Mouse (Mus musculus): ENCODE data around the gene Gm39566. TPM values are rescaled to one million over a fixed set of nuclear protein-coding genes. Genes with fewer than 3 reads are reported as not detected.

The Gm39566 gene
- polyA plus RNA-seq (2012; rRNA removed) = not detected in 2 replicates

DNA sequence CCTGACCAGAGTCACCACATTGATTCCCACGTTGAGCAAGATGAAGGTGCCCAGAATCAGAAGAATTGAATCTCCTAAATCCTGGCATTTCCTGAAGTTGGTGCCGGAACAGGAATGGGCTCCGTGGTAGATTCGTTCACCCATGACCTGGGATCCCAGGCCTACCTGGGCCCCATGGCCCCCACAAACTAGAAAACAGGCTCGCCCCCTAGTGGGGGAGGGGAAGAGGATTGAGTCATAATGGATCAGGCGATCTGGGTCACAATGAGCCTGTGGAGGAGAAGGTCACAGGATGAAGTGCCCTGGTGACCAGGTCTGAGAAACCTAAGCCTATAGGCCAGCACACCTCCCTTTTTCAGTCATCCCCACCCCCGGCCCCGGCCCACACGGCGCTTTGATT, at the start of gene Gm39566:
Gene Gm39566, minus strand, starts transcription at position 144 of the 400 bp plus-strand sequence.

GRCm38 (mm10) chr11:69858113-69858998, 43.3 kb upstream of the Gm39566 start, which contains the start of gene Tnk1:
TSS of gene Tnk1 (minus strand) at chr11:69858730.

GRCm38 (mm10) chr11:69846198-69846680, 31.1 kb upstream of the Gm39566 start, which contains the start of gene Plscr3:
TSS of gene Plscr3 (plus strand) at chr11:69846376.

GRCm38 (mm10) chr11:69837952-69838713, 23.0 kb upstream of the Gm39566 start, which contains the start of gene Tmem256:
TSS of gene Tmem256 (plus strand) at chr11:69838514.

GRCm38 (mm10) chr11:69837604-69837951, 22.5 kb upstream of the Gm39566 start, which contains the start of gene Nlgn2:
TSS of gene Nlgn2 (minus strand) at chr11:69837784.

DNA sequence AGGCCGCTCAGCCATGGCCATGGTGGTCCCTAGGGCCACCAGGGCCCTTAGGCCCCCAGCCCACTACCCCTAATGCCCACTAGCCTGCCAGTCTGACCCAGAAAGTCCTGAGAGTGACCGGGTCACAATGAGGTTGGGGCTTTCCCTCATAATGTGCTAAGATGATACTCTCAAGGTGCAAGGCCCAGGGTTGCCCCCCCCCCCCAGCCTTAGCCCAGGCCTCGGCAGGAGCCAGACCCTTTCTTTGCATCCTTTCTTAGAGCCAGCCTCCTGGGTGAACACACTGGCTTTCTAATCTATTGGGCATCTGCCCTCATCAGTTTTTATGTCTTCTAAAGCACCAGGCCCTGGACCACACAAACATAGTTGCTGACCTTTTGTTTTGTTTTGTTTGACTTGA, 7.0 kb upstream of the Gm39566 start, which contains the start of gene Spem1:
Gene Spem1, minus strand, starts transcription at position 101 of the 400 bp plus-strand sequence.

DNA sequence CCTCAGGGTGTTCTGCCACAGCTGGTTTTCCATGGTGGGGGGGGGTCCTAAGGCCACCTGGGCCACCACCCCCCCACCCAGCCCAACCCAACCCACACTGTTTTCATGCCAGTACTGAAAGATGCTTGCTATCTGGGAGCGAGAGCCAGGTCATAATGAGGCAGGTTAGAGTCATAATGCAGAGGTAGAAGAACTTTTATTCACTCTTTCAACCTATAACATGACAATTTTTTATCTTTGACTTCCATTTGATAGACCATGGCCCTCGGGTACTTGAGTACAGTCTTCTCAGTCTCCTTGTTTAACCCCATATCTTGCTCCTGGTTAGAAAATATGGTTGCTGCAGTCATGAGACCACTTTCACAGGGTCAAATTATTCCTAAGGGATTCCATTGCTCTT, 3.3 kb upstream of the Gm39566 start, which contains the start of gene Spem2:
Gene Spem2, minus strand, starts transcription at position 101 of the 400 bp plus-strand sequence.

GRCm38 (mm10) chr11:69804972-69805909, 9.9 kb downstream of the Gm39566 start, which contains the start of gene Tmem102:
TSS of gene Tmem102 (minus strand) at chr11:69805624.

GRCm38 (mm10) chr11:69801379-69801977, 13.6 kb downstream of the Gm39566 start, which contains the start of gene Fgf11:
TSS of gene Fgf11 (minus strand) at chr11:69801857.

GRCm38 (mm10) chr11:69795168-69795982, 19.7 kb downstream of the Gm39566 start, which contains the start of gene Chrnb1:
TSS of gene Chrnb1 (minus strand) at chr11:69795943.

DNA sequence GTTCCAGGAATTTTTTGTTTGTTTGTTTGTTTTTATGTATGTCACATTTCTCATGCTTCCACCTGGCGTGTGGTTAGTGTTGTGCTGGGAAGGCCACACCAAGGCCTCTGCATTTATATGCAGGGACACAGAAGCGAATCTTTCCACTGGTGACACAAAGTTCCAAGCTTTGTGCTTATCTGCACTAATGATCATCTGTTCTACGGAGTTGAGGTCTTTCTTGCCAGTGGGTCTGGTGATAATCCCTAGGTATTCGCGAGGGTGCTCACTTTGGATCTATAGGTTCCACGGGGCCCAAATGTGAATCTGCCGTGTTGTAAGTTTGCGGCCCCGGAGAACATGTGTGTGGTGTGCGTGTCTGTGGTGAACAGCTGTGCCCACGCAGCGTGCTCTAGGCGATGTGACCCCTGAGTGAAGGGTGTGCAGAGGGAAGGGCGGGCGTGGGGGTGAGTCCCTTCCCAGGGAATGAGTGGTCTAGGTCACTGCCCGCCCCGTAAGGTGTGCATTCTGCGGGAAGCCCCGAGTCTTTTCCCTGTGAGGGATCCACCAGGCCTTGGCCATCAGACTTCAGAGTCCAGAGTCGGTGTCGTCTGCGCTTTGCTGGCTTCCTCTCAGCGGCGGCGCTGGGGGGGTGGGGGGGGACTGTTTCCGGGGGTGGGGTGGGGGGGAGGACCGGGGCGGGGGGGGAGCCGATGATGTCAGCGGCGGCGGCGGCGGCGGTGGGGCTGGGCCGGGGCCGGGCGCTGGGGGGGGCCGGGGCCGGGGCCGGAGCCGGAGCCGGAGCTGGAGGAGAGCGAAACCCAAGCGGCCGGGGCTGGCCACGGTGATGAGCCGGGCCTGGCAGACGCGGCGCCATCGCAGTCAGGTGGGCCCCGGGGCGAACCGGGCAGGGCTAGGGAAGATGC, 49.6 kb downstream of the Gm39566 start, which contains the start of gene Zbtb4:
Gene Zbtb4, plus strand, starts transcription at position 692 of the 905 bp plus-strand sequence.

GRCm38 (mm10) chr11:69761868-69762267, 53.2 kb downstream of the Gm39566 start, which contains the start of gene Slc35g3:
TSS of gene Slc35g3 (minus strand) at chr11:69761968.

Other genes starting within 250 kb of the Gm39566 start
- 13.9 and 18.2 TPM in 2 replicates for gene Wrap53, start 235.0 kb downstream of the Gm39566 start, polyA plus RNA-seq (2012; rRNA removed)
- 69.1 and 71.7 TPM in 2 replicates for gene Trp53, start 234.9 kb downstream of the Gm39566 start, polyA plus RNA-seq (2012; rRNA removed)
- gene Atp1b2, start 209.4 kb downstream of the Gm39566 start, polyA plus RNA-seq (2012; rRNA removed) = 6.2 and 6.3 TPM in 2 replicates
- gene Shbg, start 197.4 kb downstream of the Gm39566 start, polyA plus RNA-seq (2012; rRNA removed) = not detected in 2 replicates
- 1.3 and 1.8 TPM in 2 replicates for gene Sat2, start 193.3 kb downstream of the Gm39566 start, polyA plus RNA-seq (2012; rRNA removed)
- 40.4 and 45.3 TPM in 2 replicates for gene Fxr2, start 182.3 kb downstream of the Gm39566 start, polyA plus RNA-seq (2012; rRNA removed)
- gene Sox15, start 160.0 kb downstream of the Gm39566 start, polyA plus RNA-seq (2012; rRNA removed) = not detected in 2 replicates
- 97.9 and 102 TPM in 2 replicates for gene Mpdu1, start 152.7 kb downstream of the Gm39566 start, polyA plus RNA-seq (2012; rRNA removed)
- 16.9 and 23.1 TPM in 2 replicates for gene Cd68, start 149.1 kb downstream of the Gm39566 start, polyA plus RNA-seq (2012; rRNA removed)
- gene Eif4a1, start 142.9 kb downstream of the Gm39566 start, polyA plus RNA-seq (2012; rRNA removed) = 190 and 192 TPM in 2 replicates
- 37.8 and 38.7 TPM in 2 replicates for gene Senp3, start 133.2 kb downstream of the Gm39566 start, polyA plus RNA-seq (2012; rRNA removed)
- gene Tnfsf13, start 129.5 kb downstream of the Gm39566 start, polyA plus RNA-seq (2012; rRNA removed) = 15.1 and 20.9 TPM in 2 replicates
- 26.3 and 32.5 TPM in 2 replicates for gene Tnfsf12, start 119.4 kb downstream of the Gm39566 start, polyA plus RNA-seq (2012; rRNA removed)
- gene Tnfsfm13, start 119.2 kb downstream of the Gm39566 start, polyA plus RNA-seq (2012; rRNA removed) = 5.2 and 5.7 TPM in 2 replicates
- gene Polr2a, start 56.7 kb downstream of the Gm39566 start, polyA plus RNA-seq (2012; rRNA removed) = 19.8 and 20.0 TPM in 2 replicates
- 0.33 TPM in 1 of 2 replicates, not detected in the other for gene Slc35g3, start 53.3 kb downstream of the Gm39566 start, polyA plus RNA-seq (2012; rRNA removed)
- gene Zbtb4, start 49.4 kb downstream of the Gm39566 start, polyA plus RNA-seq (2012; rRNA removed) = 37.2 and 40.3 TPM in 2 replicates
- 5.7 and 8.7 TPM in 2 replicates for gene Chrnb1, start 19.4 kb downstream of the Gm39566 start, polyA plus RNA-seq (2012; rRNA removed)
- gene Fgf11, start 13.4 kb downstream of the Gm39566 start, polyA plus RNA-seq (2012; rRNA removed) = 6.4 and 6.9 TPM in 2 replicates
- gene Tmem102, start 9.7 kb downstream of the Gm39566 start, polyA plus RNA-seq (2012; rRNA removed) = 45.7 and 55.0 TPM in 2 replicates
- not detected in 2 replicates for gene Spem2, start 3.2 kb upstream of the Gm39566 start, polyA plus RNA-seq (2012; rRNA removed)
- gene Spem1, start 6.9 kb upstream of the Gm39566 start, polyA plus RNA-seq (2012; rRNA removed) = 0.22 TPM in 1 of 2 replicates, not detected in the other
- 19.8 and 19.9 TPM in 2 replicates for gene Nlgn2, start 22.5 kb upstream of the Gm39566 start, polyA plus RNA-seq (2012; rRNA removed)
- 153 and 198 TPM in 2 replicates for gene Tmem256, start 23.2 kb upstream of the Gm39566 start, polyA plus RNA-seq (2012; rRNA removed)
- gene Plscr3, start 31.1 kb upstream of the Gm39566 start, polyA plus RNA-seq (2012; rRNA removed) = 55.2 and 58.3 TPM in 2 replicates
- 55.1 and 60.4 TPM in 2 replicates for gene Tnk1, start 43.4 kb upstream of the Gm39566 start, polyA plus RNA-seq (2012; rRNA removed)
- not detected in 2 replicates for gene Tmem95, start 62.7 kb upstream of the Gm39566 start, polyA plus RNA-seq (2012; rRNA removed)
- gene Kctd11, start 66.1 kb upstream of the Gm39566 start, polyA plus RNA-seq (2012; rRNA removed) = 4.0 and 4.9 TPM in 2 replicates
- 6.5 and 6.7 TPM in 2 replicates for gene Acap1, start 80.2 kb upstream of the Gm39566 start, polyA plus RNA-seq (2012; rRNA removed)
- 1.0 and 1.6 TPM in 2 replicates for gene 2810408A11Rik, start 85.7 kb upstream of the Gm39566 start, polyA plus RNA-seq (2012; rRNA removed)
- 43.3 and 44.8 TPM in 2 replicates for gene Neurl4, start 85.8 kb upstream of the Gm39566 start, polyA plus RNA-seq (2012; rRNA removed)
- gene Gps2, start 98.6 kb upstream of the Gm39566 start, polyA plus RNA-seq (2012; rRNA removed) = 75.4 and 99.4 TPM in 2 replicates
- 270 and 293 TPM in 2 replicates for gene Eif5a, start 106.7 kb upstream of the Gm39566 start, polyA plus RNA-seq (2012; rRNA removed)
- 121 and 125 TPM in 2 replicates for gene Ybx2, start 120.5 kb upstream of the Gm39566 start, polyA plus RNA-seq (2012; rRNA removed)
- gene Slc2a4, start 132.9 kb upstream of the Gm39566 start, polyA plus RNA-seq (2012; rRNA removed) = 33.6 and 50.8 TPM in 2 replicates
- gene Cldn7, start 149.5 kb upstream of the Gm39566 start, polyA plus RNA-seq (2012; rRNA removed) = 779 and 796 TPM in 2 replicates
- gene Ctdnep1, start 165.9 kb upstream of the Gm39566 start, polyA plus RNA-seq (2012; rRNA removed) = 100 and 117 TPM in 2 replicates
- 38.7 and 48.9 TPM in 2 replicates for gene Elp5, start 167.2 kb upstream of the Gm39566 start, polyA plus RNA-seq (2012; rRNA removed)
- gene Gabarap, start 175.8 kb upstream of the Gm39566 start, polyA plus RNA-seq (2012; rRNA removed) = 207 and 284 TPM in 2 replicates
- 12.3 and 13.5 TPM in 2 replicates for gene Phf23, start 180.5 kb upstream of the Gm39566 start, polyA plus RNA-seq (2012; rRNA removed)
- 12.1 TPM in 2 replicates for gene Dvl2, start 185.3 kb upstream of the Gm39566 start, polyA plus RNA-seq (2012; rRNA removed)
- gene Acadvl, start 200.1 kb upstream of the Gm39566 start, polyA plus RNA-seq (2012; rRNA removed) = 106 and 112 TPM in 2 replicates
- 12.2 and 16.0 TPM in 2 replicates for gene Dlg4, start 201.6 kb upstream of the Gm39566 start, polyA plus RNA-seq (2012; rRNA removed)
- gene Asgr1, start 238.8 kb upstream of the Gm39566 start, polyA plus RNA-seq (2012; rRNA removed) = 0.22 and 0.60 TPM in 2 replicates

All from colon, adult 2 months (tissue).